Mouse (Mus musculus): ENCODE measurements around the gene Osr1.

Osr1 gene

GRCm38 (mm10) chr12:9569971-9570370, at the start of gene Osr1:
Osr1 (plus strand) TSS chr12:9570116.
- DNase-seq, result peak; percentile 68

DNA sequence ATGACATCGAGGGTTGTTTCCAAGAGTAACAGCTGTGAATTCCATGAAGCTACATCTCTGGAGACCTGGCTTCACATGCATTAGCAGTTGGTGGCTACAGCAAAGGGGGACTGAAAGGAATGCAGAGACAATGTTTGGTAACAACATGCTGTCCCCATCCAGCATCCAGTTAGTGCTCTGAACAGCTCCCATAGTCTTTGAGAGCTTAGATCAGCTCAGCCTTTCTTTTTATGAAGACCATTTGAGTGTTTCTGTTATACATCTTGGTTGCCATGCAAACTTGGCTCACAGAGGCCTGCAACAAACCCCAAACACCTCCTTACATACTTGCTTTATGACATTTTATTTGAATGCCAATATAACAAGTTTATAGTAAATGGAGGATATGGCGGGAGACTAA, 19.6 kb upstream of the Osr1 start:
- no peak for DNase-seq

GRCm38 (mm10) chr12:9564956-9565355, 5.0 kb upstream of the Osr1 start:
- no peak for DNase-seq

GRCm38 (mm10) chr12:9570496-9570995, 630 bp downstream of the Osr1 start:
- DNase-seq, result no peak

- no peak for DNase-seq
Observed at GRCm38 (mm10) chr12:9571276-9571940, 1.5 kb downstream of the Osr1 start.

DNA sequence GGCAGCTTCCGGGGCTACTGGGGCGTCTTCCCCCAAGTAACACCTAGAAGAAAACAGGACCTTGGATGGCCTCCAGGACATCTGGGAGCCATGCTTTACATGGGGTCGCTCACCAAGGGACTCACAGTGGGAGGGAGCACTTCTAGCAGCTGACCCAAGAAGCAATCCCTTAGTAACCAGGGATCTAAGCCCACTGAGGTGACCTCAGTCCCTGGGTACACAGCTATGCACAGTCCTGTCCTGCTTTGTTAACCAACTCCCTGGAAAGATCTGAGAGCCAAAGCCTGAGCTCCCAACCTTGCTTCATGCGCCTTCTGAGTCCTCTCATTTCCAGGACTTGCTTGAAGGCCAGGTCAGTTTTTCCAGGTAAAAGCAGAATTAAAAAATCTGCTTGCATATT, 2.1 kb downstream of the Osr1 start:
- no peak for DNase-seq

GRCm38 (mm10) chr12:9573682-9574081, 3.8 kb downstream of the Osr1 start:
- DNase-seq, result no peak

DNA sequence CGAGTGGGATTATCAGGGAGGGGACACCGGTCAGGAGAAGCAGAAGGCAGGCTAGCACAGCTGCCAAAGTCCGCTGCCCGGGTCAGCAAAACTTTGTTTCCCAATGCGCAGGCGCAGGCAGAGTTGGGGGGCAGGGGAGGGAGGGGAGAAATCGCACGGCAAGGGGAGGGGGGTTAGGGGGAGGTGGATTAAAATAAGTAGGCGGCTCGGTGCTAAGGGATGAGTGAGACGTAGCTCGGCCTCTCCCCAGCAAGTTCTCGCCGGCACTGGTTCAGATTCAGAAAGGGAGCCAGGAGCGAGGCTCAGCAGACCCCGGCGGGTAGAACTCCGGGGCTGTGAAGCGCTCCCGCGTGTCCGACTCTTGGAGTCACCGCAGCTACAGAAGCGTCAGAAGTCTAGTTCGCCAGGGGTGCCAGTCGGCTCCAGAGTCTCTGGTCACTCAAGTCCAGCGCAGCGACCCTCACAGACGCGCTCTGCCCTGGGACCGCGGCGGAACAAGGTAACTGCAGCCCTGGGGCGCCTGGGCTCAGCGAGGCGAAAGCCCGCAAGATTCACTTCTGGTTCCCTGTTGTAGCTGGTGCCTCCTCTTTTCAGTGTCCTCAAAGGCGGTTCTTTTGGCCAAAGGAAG, 4.4 kb downstream of the Osr1 start:
- no peak for DNase-seq

DNA sequence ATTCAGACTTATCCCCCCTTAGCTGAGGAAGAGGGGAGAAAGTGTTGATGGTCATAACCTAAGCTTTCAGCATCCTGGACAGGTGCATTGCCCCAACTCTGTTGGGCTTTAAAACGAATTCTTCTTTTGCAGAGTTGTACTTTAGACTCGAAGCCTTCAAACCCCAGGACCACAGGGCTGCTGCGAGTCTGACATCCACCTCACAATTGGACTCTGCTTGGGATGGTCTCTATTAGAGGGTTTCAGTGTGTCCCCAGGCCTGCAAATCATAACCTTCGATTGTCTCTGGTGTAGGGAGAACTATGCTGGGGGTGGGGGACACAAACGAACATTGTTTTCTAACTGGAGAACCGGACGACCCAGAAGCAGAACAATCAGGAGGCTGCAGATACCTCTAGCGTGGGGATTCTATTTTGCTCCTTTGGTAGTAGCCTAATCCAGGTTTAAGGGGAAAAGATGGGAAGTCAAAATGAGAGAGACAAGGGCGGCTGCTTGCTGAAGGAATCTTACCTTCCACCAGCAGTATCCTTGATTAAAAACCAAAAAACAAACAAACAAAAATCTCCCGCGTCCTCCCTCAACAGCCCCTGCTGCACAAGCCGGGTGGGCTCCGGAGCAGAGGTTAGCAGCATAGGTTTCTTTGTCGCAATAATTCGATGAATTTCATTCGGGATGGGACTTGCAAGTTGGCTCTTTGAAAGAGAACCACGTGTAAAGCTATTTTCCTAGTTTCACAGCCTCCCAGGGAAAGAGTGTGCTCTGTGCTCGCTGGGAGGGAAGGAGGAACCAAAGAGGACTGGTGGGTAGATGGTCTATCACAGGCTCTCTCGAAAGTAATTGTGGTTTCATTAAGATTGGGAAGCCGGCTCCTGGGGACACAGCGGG, 5.5 kb downstream of the Osr1 start:
- DNase-seq, result no peak

GRCm38 (mm10) chr12:9576043-9576538, 6.2 kb downstream of the Osr1 start:
- DNase-seq, result no peak

DNA sequence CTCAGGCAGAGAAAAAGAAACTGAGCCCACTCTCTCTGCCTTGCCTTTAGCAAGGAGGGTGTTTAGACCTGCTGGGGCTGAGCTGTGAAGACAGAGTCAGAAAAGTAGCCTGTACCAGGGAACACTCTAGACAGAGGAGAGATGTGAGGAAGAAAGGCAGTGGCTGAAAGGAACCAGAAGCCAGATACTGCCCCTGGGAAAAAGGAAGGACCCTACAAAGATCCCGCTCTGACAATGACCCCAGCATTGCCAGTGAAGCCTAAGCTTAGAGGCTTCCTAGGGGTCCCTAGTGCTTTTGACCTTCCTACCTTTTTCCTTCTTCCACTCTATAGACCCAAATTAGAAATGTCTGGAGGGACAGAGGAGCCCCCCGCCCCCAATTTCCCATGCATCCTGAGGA, 7.7 kb downstream of the Osr1 start:
- DNase-seq, result no peak

DNA sequence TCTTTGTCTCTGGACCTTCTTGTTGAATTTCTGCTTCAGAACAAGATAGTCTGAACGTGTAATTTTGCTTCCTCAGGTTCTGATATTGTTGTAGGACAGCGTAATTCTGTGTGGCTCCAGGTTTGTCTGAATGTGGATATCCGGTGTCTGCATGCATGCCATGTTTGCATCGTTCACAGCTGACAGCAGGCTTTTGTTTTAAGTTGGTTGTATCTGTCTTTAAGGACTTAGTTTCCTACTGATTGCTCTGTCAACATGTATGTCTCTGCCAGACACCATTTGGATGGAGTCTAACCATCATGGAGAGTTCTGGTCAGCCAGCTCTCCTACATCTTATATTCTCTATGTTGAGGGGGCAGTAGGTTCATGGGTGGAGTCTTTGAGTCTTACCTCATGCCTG, 8.7 kb downstream of the Osr1 start:
- DNase-seq, result no peak

DNA sequence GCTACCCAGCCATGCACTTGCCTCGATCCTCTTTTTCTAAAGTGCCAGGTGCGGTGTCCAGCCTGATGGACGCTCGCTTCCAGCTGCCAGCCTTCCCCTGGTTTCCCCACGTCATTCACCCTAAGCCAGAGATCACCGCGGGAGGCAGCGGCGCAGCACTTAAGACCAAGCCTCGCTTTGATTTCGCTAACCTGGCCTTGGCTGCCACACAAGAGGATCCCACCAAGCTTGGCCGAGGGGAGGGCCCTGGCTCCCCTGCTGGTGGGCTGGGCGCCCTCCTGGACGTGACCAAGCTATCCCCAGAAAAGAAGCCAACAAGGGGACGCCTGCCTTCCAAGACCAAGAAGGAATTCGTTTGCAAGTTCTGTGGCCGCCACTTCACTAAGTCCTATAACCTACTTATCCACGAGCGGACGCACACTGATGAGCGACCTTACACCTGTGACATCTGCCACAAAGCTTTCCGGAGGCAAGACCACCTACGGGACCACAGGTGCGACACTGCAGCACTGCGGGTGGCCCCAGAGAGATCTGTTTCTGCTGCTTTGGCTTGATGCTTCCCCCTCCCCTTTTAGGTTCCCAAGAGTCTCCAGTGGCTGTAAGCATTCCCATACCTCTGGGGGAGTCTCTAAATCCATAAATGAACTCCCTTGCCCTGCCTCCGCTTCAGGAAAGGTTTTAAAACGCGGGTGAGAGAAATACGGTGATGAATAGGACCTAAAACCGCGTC, 9.6 kb downstream of the Osr1 start:
- no peak for DNase-seq

- DNase-seq, result no peak
Observed at GRCm38 (mm10) chr12:9580041-9580905, 10.4 kb downstream of the Osr1 start.

GRCm38 (mm10) chr12:9581011-9581410, 11.1 kb downstream of the Osr1 start:
- DNase-seq, result no peak

GRCm38 (mm10) chr12:9581506-9581905, 11.6 kb downstream of the Osr1 start:
- DNase-seq, result no peak

DNA sequence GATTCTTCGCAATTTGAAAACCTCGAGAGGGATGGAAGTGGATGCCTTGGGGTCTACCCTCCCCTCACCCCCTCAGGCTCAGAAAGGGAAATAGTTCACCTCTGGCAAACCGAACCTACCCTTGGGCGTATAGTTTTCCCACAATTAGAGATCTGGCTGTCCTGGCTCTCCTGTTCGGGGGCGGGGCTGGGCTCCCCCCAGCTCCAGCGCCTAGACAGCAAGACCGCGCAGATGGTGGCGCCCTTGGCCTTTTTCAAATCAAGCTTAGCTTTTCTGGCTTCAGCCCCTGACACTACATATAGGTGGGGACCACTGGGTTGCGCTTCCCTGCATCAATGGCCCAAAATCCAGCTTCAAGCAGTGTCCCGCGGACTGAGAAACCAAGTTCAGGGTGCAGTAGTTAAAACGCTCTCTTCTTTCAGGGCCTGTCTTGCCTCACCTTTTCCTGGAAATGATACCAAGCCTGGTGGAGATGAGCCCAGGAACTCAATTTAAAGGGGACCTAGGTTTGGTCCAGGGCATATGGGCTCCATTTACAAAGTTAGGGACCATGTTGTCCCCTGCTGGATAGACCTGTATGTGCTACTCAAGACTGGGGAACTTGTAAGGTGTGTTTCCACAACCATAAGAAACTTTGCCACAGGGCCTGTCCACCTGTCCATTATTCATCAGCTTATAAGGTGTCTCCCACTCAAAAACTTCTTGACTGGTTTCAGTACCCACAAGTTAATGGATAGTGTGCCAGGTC, 12.5 kb downstream of the Osr1 start:
- DNase-seq, result no peak

GRCm38 (mm10) chr12:9583380-9583779, 13.5 kb downstream of the Osr1 start:
- no peak for DNase-seq

DNA sequence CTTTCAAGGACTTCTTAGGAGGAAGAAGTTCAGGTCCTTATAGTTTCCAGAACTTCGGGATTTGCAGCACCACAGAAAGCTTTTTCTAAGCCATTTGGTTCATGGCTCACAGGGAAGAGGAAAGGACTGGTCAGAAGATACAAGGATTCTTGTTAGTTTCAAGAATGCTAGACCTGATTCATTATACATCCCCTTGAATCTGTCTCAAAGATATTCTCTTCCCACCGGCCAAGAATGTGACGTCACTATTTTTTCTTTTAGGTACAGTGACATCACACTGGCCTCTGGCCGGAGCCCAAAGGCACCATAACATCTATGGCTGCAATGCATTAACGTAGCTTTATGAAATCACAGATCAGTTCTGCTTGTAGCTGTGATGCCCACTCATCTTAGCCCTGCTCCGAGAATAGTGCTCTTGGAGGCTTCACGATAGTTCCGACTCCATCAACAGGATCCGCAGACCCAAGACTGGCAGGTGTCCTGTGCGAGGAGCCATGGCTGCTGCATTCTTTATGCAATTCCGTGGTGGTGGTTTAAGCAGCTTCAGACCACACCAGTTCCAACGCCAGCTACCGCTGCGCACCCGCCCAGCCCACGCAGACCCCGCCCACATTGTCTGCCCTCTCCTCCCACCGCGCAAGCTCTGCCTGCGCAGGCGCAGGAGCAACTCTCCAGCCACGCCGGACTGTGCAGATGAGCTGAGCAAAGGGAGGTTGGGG, 14.6 kb downstream of the Osr1 start:
- DNase-seq, result no peak

- no peak for DNase-seq
Observed at GRCm38 (mm10) chr12:9585085-9585453, 15.2 kb downstream of the Osr1 start.

Measured in thymus, postnatal 4 days (tissue).